Mouse (Mus musculus) heart, embryonic 15.5 days (tissue): ENCODE results near the gene Gucy1b2. TPM values are rescaled to one million over a fixed set of nuclear protein-coding genes. Genes with fewer than 3 reads are reported as not detected.

Experiments
- ATAC-seq: fragments of 200-750 bp; cut with Nextera tagmentation; replicated peaks from 2 replicates; pipeline ENCODE4 v1.8.0; 2017; ENCODE audit warnings: low read depth, moderate TSS enrichment; ENCODE audit not compliant: insufficient number of reproducible peaks, insufficient read depth, low FRiP score
- H3K27ac ChIP-seq: fragments of 300-500 bp; sonication (generic); 2 replicates; pipeline ENCODE4 v1.5.1; 2015; ENCODE audit warnings: mild to moderate bottlenecking, inconsistent platforms
- H3K27me3 ChIP-seq: fragments of 300-500 bp; sonication (generic); 2 replicates; pipeline ENCODE4 v1.6.1; 2015; ENCODE audit warnings: inconsistent platforms
- H3K36me3 ChIP-seq: fragments of 300-500 bp; sonication (generic); 2 replicates; pipeline ENCODE4 v1.6.1; 2015; ENCODE audit warnings: mild to moderate bottlenecking, inconsistent platforms
- H3K4me1 ChIP-seq: fragments of 300-500 bp; sonication (generic); replicated peaks from 2 replicates; pipeline ENCODE4 v1.6.1; 2015; ENCODE audit warnings: inconsistent platforms
- H3K4me2 ChIP-seq: fragments of 300-500 bp; sonication (generic); 2 replicates; pipeline ENCODE4 v1.6.1; 2015; ENCODE audit warnings: inconsistent platforms, mild to moderate bottlenecking, moderate library complexity
- H3K4me3 ChIP-seq: fragments of 300-500 bp; sonication (generic); 2 replicates; pipeline ENCODE4 v1.5.1; 2015; ENCODE audit warnings: mild to moderate bottlenecking, inconsistent platforms
- H3K9ac ChIP-seq: fragments of 300-500 bp; sonication (generic); 2 replicates; pipeline ENCODE4 v1.6.1; 2015; ENCODE audit warnings: mild to moderate bottlenecking, inconsistent platforms
- H3K9me3 ChIP-seq: fragments of 300-500 bp; sonication (generic); replicated peaks from 2 replicates; pipeline ENCODE4 v1.6.1; 2016; ENCODE audit warnings: inconsistent platforms
- WGBS: fragments of 180-500 bp; shearing (Covaris S2); methylation state at CpG from one replicate; pipeline ENCODE4 v1.1.7; 2015; ENCODE audit warnings: mixed read lengths; 5-methylcytosine and 5-hydroxymethylcytosine counted together
- polyA plus RNA-seq: library from polyadenylated mRNA; unstranded; fragments of >200 nt; fragmentation: Nextera tagmentation; extraction: Ambion mirVana; gene quantifications from 2 replicates; pipeline ENCODE4 v1.2.1, GENCODE M21; 2015

The Gucy1b2 gene
- polyA plus RNA-seq, 1 experiment from 2014 or later, result 0.21 TPM

GRCm38 (mm10) chr14:62389729-62390536 is 66.2 kb downstream of the Gucy1b2 start:
- Histone ChIP-seq H3K36me3 (no peaks in the 10 kb centered on the region), H3K4me1 (peaks cover 8% of the 10 kb centered on the region; the same call in 1 of the 2 replicates), H3K27ac (no peak overlapping the region), H3K9me3 (no peaks in the 10 kb centered on the region), H3K9ac (no peak overlapping the region), H3K4me2 (no peak overlapping the region), H3K27me3 (no peaks in the 10 kb centered on the region), H3K4me3 (no peak overlapping the region)
- ATAC-seq, result 0 out of 2 replicates have a peak, but pooled peaks have one; percentile 4
- 61% methylated on average over 9 of the region's 9 CpGs for WGBS

DNA sequence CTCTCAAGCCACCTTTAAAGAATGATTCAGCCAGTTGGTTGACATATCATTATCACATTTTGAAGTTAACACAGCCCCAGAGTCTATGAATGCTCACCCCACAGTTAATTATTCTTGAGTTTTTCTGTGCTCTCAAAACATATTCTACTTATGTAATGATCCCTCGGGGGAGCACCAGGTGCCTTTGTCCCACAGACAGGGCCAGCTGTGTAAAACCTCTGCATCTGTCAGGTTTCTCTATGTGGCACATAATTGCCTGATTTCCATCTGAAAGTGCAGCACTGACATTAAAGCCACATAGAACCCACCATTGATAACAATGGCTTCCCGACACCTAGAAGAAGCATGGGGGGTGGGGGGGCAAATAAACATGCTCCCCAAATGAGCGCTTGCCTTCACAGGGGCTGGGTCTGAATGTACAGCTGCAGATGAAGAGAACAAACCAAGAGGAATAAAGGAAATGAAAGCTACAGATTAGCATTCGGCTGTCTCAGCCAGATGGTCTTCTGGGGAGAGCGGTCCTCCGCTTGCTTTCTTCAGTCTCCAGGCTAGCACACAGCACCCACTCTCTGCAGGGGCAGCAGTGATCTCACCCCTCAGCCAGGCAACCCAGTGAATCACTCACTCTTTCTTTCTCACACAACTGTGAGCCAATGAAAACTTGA is 66.9 kb downstream of the Gucy1b2 start:
- ATAC-seq, result no peak
- Histone ChIP-seq H3K27ac (0 out of 2 replicates have a peak overlapping the region, but pooled peaks have one; percentile 27), H3K27me3 (no peaks in the 10 kb centered on the region), H3K36me3 (no peaks in the 10 kb centered on the region), H3K9ac (no peak overlapping the region), H3K4me1 (peaks cover 8% of the 10 kb centered on the region; the same call in 1 of the 2 replicates), H3K4me2 (no peak overlapping the region), H3K9me3 (no peaks in the 10 kb centered on the region), H3K4me3 (no peak overlapping the region)
- 63% methylated on average over 6 of the region's 6 CpGs for WGBS

DNA sequence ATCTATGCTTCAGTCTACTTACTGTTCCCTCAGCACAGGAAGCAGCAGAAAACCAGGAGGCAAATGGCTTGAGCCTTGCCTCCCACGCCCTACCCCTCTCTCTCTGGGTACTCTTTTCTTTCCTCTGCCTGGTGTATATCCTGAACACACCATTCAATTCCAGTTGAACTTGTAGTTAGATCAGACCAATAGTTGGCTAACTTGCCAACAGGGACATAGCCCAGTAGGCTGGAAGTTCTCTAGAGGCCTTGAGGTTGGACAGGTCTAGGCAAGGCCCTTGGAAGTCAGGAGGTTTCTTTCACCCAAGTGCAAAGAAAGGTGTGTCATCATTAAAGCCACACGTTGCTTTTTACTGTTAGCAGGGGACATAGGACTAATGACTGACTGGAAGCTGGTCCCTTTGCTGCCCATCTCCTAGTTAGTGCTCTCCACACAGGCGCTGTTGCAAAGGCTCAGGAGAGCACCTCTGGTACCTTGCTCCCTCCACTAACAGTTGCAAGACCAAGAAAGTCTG is 72.2 kb downstream of the Gucy1b2 start:
- ATAC-seq, result no peak
- no peak overlapping the region for H3K27ac ChIP-seq
- 78% methylated on average over 3 of the region's 3 CpGs for WGBS
- no peaks in the 10 kb centered on the region for H3K36me3 ChIP-seq
- no peak overlapping the region for H3K4me3 ChIP-seq
- no peak overlapping the region for H3K9ac ChIP-seq
- no peaks in the 10 kb centered on the region for H3K27me3 ChIP-seq
- H3K4me2 ChIP-seq, result no peak overlapping the region
- no peaks in the 10 kb centered on the region for H3K4me1 ChIP-seq
- no peaks in the 10 kb centered on the region for H3K9me3 ChIP-seq

GRCm38 (mm10) chr14:62383109-62383508 is 73.0 kb downstream of the Gucy1b2 start:
- H3K4me1 ChIP-seq, result no peaks in the 10 kb centered on the region; the same call in 1 of the 2 replicates
- H3K4me3 ChIP-seq, result no peak overlapping the region
- no peak overlapping the region for H3K4me2 ChIP-seq
- no peaks in the 10 kb centered on the region for H3K27me3 ChIP-seq
- no peaks in the 10 kb centered on the region for H3K9me3 ChIP-seq
- 78% methylated on average over 3 of the region's 3 CpGs for WGBS
- H3K36me3 ChIP-seq, result no peaks in the 10 kb centered on the region
- no peak overlapping the region for H3K27ac ChIP-seq
- no peak for ATAC-seq
- no peak overlapping the region for H3K9ac ChIP-seq

DNA sequence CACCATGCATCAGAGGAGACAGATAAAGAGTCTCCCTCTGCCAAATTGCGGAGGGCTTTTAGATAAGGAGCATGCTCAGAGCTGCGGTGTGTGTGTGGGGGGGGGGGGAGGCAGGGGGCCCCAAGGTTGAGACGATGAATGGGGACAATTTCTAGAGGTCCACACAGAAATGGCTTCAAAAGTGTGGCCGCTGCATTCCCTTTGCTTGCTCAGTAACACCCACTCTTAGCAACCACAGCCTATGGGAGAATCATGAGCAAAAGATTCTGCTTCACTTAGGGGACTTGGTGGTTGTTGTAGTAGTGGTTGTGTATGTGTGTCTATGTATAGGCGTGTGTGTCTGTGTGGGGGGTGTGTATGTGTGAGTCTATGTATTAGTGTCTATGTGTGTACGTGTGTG is 75.5 kb downstream of the Gucy1b2 start:
- Histone ChIP-seq H3K4me2 (no peak overlapping the region), H3K4me3 (no peak overlapping the region), H3K4me1 (peaks cover 13% of the 10 kb centered on the region), H3K9ac (no peak overlapping the region), H3K36me3 (no peaks in the 10 kb centered on the region; the same call in 1 of the 2 replicates), H3K9me3 (no peaks in the 10 kb centered on the region), H3K27ac (no peak overlapping the region), H3K27me3 (no peaks in the 10 kb centered on the region)
- no peak for ATAC-seq
- 56% methylated on average over 6 of the region's 6 CpGs for WGBS

DNA sequence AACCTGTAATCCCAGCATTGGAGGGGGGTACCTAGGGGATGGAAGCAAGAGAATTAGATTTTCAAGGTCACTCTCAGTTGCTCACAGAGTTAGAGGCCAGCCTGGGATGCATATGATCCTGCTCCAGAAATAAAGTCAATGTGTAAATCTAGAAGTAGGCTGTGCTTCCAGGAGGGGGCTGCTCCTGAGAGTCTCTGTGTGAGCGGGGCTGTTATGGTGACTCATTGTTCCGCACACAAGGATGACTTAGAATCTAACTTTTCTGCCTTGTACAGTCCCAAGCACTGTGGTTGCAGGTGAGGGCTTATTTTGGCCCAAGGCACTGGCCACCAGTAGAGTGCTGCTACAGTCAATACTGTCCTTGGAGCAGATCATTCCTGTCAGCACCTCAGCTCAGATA is 76.7 kb downstream of the Gucy1b2 start:
- 85% methylated on average over 2 of the region's 2 CpGs for WGBS
- H3K4me2 ChIP-seq, result no peak overlapping the region
- H3K9me3 ChIP-seq, result no peaks in the 10 kb centered on the region
- no peak overlapping the region for H3K9ac ChIP-seq
- no peaks in the 10 kb centered on the region; the same call in 1 of the 2 replicates for H3K36me3 ChIP-seq
- H3K4me3 ChIP-seq, result no peak overlapping the region
- ATAC-seq, result no peak
- no peaks in the 10 kb centered on the region for H3K27me3 ChIP-seq
- H3K27ac ChIP-seq, result no peak overlapping the region
- H3K4me1 ChIP-seq, result peaks cover 25% of the 10 kb centered on the region

GRCm38 (mm10) chr14:62376115-62376514 is 80.0 kb downstream of the Gucy1b2 start:
- H3K4me3 ChIP-seq, result no peak overlapping the region
- H3K27me3 ChIP-seq, result no peaks in the 10 kb centered on the region
- no peak overlapping the region for H3K4me2 ChIP-seq
- H3K9ac ChIP-seq, result no peak overlapping the region
- H3K27ac ChIP-seq, result peak overlapping the region; percentile 77
- H3K9me3 ChIP-seq, result no peaks in the 10 kb centered on the region
- 58% methylated on average over 2 of the region's 2 CpGs for WGBS
- peaks cover 38% of the 10 kb centered on the region for H3K4me1 ChIP-seq
- H3K36me3 ChIP-seq, result peaks cover 5% of the 10 kb centered on the region; the same call in 1 of the 2 replicates
- ATAC-seq, result no peak

- H3K36me3 ChIP-seq, result peaks cover 5% of the 10 kb centered on the region; the same call in 1 of the 2 replicates
- no peak overlapping the region for H3K4me2 ChIP-seq
- no peaks in the 10 kb centered on the region for H3K9me3 ChIP-seq
- H3K4me3 ChIP-seq, result no peak overlapping the region
- peaks cover 38% of the 10 kb centered on the region for H3K4me1 ChIP-seq
- H3K27ac ChIP-seq, result peak overlapping the region; percentile 77
- no peak overlapping the region for H3K9ac ChIP-seq
- peak; percentile 86 for ATAC-seq
- H3K27me3 ChIP-seq, result no peaks in the 10 kb centered on the region
Observed at GRCm38 (mm10) chr14:62375694-62376093, 80.4 kb downstream of the Gucy1b2 start.

DNA sequence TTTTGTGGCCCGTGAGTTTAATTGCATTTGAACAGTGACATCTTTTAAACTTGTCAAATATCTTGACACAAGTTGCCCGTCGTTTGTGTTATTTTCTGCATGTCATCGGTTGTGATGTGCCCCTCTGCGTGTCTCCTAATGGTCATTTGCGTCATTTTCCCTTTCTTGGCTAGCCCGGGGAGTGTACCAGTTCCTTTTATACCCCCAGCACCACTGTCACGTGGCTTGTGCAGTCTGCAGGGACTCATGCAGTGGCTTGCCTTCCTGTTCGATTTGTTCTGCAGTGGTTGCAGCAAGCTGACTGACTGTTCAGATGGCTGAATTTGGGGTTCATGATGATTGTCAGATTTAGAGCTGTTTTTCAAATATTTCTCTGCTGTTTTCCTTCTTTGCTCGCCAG is 82.1 kb downstream of the Gucy1b2 start:
- H3K4me3 ChIP-seq, result no peak overlapping the region
- no peaks in the 10 kb centered on the region for H3K9me3 ChIP-seq
- H3K9ac ChIP-seq, result no peak overlapping the region
- 30% methylated on average over 10 of the region's 10 CpGs for WGBS
- H3K4me2 ChIP-seq, result peak overlapping the region; percentile 39; the same call in 1 of the 2 replicates
- peaks cover 11% of the 10 kb centered on the region for H3K36me3 ChIP-seq
- H3K4me1 ChIP-seq, result peaks cover 40% of the 10 kb centered on the region
- H3K27ac ChIP-seq, result peak overlapping the region; percentile 77
- no peaks in the 10 kb centered on the region for H3K27me3 ChIP-seq
- ATAC-seq, result no peak

GRCm38 (mm10) chr14:62370819-62371218 is 85.3 kb downstream of the Gucy1b2 start:
- Histone ChIP-seq H3K36me3 (peaks cover 20% of the 10 kb centered on the region), H3K4me2 (no peak overlapping the region)
- WGBS, result 53% methylated on average over 6 of the region's 6 CpGs

DNA sequence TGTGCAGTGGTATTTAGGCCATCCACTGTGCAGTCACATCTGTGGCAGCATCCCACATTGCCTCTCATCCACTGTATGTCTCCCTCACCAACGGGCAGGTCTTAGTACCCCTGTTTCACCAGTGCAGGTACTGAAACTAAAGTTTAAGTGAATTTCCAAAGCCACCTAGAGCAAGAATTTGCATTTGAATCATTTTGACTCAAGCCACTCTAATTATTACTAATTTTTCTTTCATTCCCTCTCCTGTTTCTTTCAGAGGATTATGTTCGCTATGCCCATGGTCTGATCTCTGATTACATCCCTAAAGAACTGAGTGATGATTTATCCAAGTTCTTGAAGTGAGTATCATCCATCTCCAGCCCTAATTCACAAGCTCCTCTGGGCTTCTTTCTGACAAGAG is 92.3 kb downstream of the Gucy1b2 start:
- no peak for ATAC-seq
- H3K36me3 ChIP-seq, result peaks cover 30% of the 10 kb centered on the region; the same call in 1 of the 2 replicates

More at GRCm38 (mm10) chr14:62370819-62371218, 85.3 kb downstream of the Gucy1b2 start:
- Histone ChIP-seq H3K4me3 (no peak overlapping the region), H3K9me3 (no peaks in the 10 kb centered on the region), H3K4me1 (peaks cover 29% of the 10 kb centered on the region), H3K9ac (no peak overlapping the region), H3K27ac (peak overlapping the region; percentile 11; the same call in 1 of the 2 replicates), H3K27me3 (no peaks in the 10 kb centered on the region)
- ATAC-seq, result no peak

More for the DNA sequence above, 92.3 kb downstream of the Gucy1b2 start:
- 93% methylated on average over 2 of the region's 2 CpGs for WGBS
- Histone ChIP-seq H3K4me2 (no peak overlapping the region), H3K27me3 (no peaks in the 10 kb centered on the region), H3K9ac (no peak overlapping the region), H3K27ac (no peak overlapping the region), H3K9me3 (no peaks in the 10 kb centered on the region), H3K4me1 (no peaks in the 10 kb centered on the region), H3K4me3 (no peak overlapping the region)
